21 mouse cellular contexts compared by ENCODE assay signal in genomic region chr3:101807646-101808045, GRCm38 (mm10). TPM values are rescaled to one million over a fixed set of nuclear protein-coding genes. Genes with fewer than 3 reads are reported as not detected.
A peak's percentile ranks its signal among the peaks of the same experiment; 100 is the strongest.
DNase-seq lines count a peak whose midpoint lies in the region; ATAC-seq lines count a peak whose summit lies in the region.
"Had no signal": no experiment of that assay in that cellular context is flagged by ENCODE, and none has a peak within 500 bp of the region (broad histone marks: within the 10 kb centered on the region; RNA-seq: fewer than 3 reads in every experiment).

No protein-coding gene starts in this region.

- no peak overlapping the region for H3K4me2 ChIP-seq in heart, embryonic 15.5 days
- H3K4me2 ChIP-seq: midbrain, embryonic 13.5 days had no signal

- peaks cover 53% of the 10 kb centered on the region for H3K4me1 ChIP-seq in heart, embryonic 15.5 days (replicated peaks)

- H3K27ac ChIP-seq in heart, embryonic 15.5 days = peak overlapping the region; percentile 92
- H3K27ac ChIP-seq: forebrain, embryonic 10.5 days; gastrocnemius, adult 2 months; left cerebral cortex, adult 2 months; midbrain, embryonic 13.5 days had no signal

- no peak overlapping the region for H3K9ac ChIP-seq in heart, embryonic 15.5 days
- H3K9ac ChIP-seq: forebrain, postnatal 0 days; midbrain, embryonic 13.5 days had no signal

- H3K9me3 ChIP-seq in heart, embryonic 15.5 days (replicated peaks) = no peaks in the 10 kb centered on the region
- H3K9me3 ChIP-seq: forebrain, embryonic 10.5 days; midbrain, embryonic 13.5 days had no signal

- intact Hi-C loops in heart, postnatal 14 days (cut with DNase I) = loop anchor here (2.0 kb wide), 3 partner anchors 95 to 301 kb away; partner anchors contain the start of gene Atp1a1

- H3K27me3 ChIP-seq in heart, embryonic 15.5 days = no peaks in the 10 kb centered on the region
- H3K27me3 ChIP-seq: midbrain, embryonic 13.5 days had no signal

- DNase-seq in heart, postnatal 14 days = no peak
- peak; percentile 22 for DNase-seq in 3T3-L1 (ENCODE audit: low read depth, low spot score)
- peak; percentile 96 for DNase-seq in cerebellum, adult 11-12 months
- peak; percentile 69 to 83 for DNase-seq in cerebellum, postnatal 14 days
- DNase-seq in adrenal gland, adult (ENCODE audit: inconsistent age in 2 of 2, low spot score in 1 of 2) = no peak
- DNase-seq: gastrocnemius, adult 2 months; heart, adult 11 months; heart, postnatal 36 days; kidney, adult 9 months; kidney, postnatal 25 days; liver; right cerebral cortex, postnatal 14 days; spleen, adult 18-20 months had no signal

- WGBS in heart, embryonic 15.5 days = 41% methylated on average over 6 of the region's 6 CpGs

- no peaks in the 10 kb centered on the region for H3K36me3 ChIP-seq in heart, embryonic 15.5 days
- H3K36me3 ChIP-seq: forebrain, embryonic 10.5 days; midbrain, embryonic 13.5 days had no signal

- ATAC-seq in heart, embryonic 15.5 days (replicated peaks; ENCODE audit: insufficient number of reproducible peaks, insufficient read depth, low FRiP score, low read depth) = no peak
- ATAC-seq in inflammation-experienced regulatory T-cells, adult 6 months = no peak

- no peak overlapping the region for H3K4me3 ChIP-seq in heart, embryonic 15.5 days
- H3K4me3 ChIP-seq: forebrain, embryonic 10.5 days; gastrocnemius, adult 2 months; left cerebral cortex, adult 2 months; midbrain, embryonic 13.5 days had no signal

RNA-seq across cellular contexts. Expression of gene Mab21l3, which starts 41.1 kb away (rescaled TPM):
- polyA plus RNA-seq in heart, embryonic 15.5 days (2015; fragmentation: Nextera tagmentation; extraction: Ambion mirVana) = 0.14 and 0.39 TPM in 2 replicates
- not detected for total RNA-seq in heart, postnatal 14 days (2021)
- under 1 TPM in 1 of 3 experiments, not detected in 2; 0.21 TPM for polyA plus RNA-seq in inflammation-experienced regulatory T-cells, adult 6 months (2017; shearing (Covaris generic))
- total RNA-seq: forebrain, postnatal 0 days; gastrocnemius, adult 2 months; heart, postnatal 36 days; megakaryocyte progenitor cell, adult 5-6 weeks; neutrophil, adult 5-6 weeks had no signal

Comparison
In these comparisons a context has a peak if more than half of its experiments do, and no peak if none do; other contexts are left out.
1. DNase-seq: peak in 3T3-L1 (single experiment), cerebellum, adult 11-12 months (single experiment) and cerebellum, postnatal 14 days (2 of 2); none in heart, postnatal 14 days (0 of 2) and adrenal gland, adult (0 of 2).